Mouse (Mus musculus) urinary bladder, postnatal 36 days (tissue): ENCODE data around the gene Dnajc16.
A peak's percentile ranks its signal among the peaks of the same experiment; 100 is the strongest.

Source experiments
- DNase-seq, 2 experiments: peaks; one replicate each; pipeline ENCODE4 v3.0.0; 2022; ENCODE audit warnings: low spot score in 2 of 2, mixed read lengths in 1 of 2

The Dnajc16 gene

DNA sequence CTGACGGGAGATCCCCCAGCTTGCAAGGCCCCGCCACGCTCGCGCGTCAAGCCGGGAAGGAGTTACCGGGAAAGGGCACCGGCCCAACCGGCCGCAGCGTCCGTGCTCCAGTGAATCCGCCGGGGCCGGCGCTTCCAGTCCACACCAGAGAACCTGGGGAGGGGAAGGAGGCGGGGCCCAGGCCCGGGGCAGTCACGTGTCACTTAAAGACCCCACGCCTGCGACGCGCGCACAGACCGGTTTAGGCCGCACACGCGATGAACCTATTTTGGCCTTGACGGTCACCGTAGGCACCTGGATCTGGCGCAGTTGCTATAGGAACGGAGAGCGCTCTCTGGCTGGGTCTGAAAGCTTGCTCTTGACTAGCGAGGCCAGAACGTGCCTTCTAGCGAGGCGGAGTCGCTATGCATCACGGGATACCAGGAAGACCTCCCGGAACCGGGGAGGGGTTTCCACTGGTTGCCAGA is at the start of gene Dnajc16:
TSS of gene Dnajc16 (minus strand) at position 408 of the 467 bp plus-strand sequence.
- DNase-seq: peak; percentile 94 to 96

DNA sequence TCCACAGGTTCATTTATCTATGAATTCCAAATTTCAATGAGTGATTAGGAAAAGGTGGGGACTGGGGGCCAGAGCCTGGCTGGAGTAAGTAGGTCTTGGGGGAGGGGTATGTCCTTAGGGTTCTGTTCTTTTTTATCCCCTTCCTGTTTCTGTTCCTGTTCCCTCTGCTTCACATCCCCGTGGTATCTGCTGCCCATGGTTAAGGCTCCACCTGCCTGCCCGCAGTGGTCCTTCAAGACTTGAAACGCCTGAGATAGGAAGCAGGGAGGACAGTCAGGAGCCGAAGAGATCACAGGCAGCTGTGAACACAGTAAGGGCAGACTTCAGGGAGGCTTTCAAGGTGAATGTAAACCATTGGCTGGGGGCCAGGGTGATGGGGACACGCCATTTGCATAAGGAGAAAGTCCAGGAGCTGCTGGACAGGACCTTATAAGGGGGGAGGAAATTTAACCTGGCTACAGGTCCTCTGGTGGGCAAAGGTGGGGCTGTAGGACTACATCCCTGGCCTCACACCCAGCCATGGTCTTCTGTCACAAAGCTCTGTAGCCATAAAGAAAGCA is 43.9 kb upstream of the Dnajc16 start:
- no peak for DNase-seq

DNA sequence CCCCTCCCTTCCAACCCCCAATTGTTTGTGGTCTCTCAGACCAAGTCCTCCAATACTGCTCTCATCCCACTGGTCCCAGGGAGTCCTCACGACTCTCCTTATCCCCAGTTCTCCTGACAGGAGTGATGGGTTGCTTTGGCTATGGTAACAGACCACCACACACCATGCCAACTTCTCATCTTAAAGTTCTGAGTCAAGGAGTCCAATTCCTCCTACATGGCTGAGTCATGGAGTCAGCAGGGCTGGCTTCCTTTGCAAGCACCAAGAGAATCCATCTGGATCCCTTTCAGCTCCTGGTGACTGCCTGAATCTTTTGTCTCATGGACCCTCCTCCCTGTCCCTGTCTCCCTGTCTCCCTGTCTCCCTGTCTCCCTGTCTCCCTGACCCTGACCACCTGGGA is 43.2 kb upstream of the Dnajc16 start:
- DNase-seq: no peak

DNA sequence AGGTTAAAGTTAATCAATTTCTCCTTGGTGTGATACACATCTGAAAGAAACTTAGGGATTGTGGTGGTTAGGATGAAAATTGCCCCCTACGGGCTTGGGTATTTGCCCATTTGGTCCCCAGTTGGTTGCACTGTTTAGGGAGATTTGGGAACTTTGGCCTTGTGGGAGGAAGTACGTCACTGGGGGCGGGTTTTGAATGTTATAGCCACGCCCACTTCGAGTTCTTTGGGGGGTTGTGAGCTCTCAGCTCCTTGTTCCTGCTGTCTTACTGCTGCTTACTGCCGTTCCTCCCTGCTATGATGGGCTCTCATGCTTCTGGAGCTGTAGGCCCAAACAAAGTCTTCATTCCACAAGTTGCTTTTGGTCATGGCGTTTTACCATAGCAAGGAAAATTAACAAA is 40.6 kb upstream of the Dnajc16 start:
- DNase-seq: no peak

DNA sequence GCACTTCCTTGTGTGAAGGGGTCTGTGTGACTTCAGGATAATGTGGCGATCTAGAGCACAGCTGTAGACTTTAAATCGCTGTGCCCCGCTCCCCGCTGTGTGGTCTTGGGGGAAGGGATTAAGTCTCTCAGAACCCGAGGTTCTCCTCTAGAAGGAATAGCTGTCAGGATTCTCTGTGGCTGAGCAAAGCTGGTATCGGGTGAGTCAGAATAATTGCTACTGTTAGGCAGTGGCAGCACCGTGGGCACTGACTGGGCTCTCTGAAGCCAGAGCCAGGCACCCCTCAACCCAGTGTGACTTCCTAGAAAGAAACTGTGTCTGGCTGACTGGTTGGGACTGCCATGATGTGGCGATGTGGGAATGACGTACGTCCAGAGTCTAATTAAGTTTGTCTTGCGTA is 39.6 kb upstream of the Dnajc16 start:
- DNase-seq: no peak

DNA sequence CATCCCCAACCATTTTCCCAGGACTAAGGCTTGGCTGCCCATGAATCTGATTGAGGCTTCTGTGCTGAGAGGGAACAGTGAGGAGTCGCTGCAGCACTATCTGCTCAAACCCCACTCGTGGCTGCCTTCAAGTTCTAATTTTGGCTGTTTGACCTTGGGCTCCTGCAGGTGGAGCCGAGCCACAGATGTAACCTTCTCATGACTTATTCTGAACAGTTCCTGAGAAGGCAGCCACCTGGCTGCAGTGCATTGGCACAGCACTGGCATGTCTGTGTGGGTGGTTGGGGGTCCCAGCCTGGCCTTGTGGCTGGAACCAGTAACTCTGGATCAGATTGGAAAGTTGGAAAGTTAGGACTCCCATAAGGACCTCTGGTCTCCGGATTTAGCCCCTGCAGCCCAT is 37.4 kb upstream of the Dnajc16 start:
- no peak for DNase-seq

DNA sequence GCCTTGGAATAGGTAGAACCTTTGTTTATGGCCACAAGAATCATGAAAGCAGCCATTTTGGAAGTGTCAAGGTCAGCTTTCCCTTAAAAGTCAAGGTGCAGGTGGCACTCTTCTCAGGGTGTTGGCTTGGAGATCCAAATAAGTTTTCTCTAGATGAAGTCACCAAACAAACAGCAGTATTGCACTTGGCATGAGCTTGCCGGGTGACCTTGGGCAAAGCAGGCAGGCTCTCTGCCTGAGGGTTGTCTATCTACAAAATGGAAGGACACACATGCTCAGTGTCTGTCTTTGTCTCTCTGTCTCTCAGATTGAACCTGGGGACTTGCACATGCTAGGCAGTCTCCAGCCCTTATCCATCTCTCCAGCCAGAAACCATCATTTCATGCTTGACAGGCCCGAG is 36.7 kb upstream of the Dnajc16 start:
- no peak for DNase-seq

DNA sequence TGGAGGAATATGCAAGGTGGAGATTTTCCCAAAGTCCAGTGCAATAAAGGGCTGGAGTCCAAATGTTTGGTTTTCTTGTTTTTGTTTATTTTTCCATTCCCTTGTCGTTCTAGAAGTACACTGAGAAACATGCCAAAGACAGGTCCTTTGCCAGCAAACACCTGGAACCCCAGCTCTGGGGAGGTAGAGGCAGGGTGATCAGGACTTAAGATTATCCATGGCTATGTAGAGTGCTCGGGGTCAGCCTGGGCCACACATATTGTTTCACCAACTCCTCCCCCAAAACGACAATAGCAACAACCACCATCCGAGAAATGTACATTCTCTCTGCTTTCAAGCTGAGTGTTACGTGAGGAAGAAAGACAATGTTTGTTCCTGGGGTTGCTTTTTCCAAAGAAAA is 35.3 kb upstream of the Dnajc16 start, which contains the start of gene Cela2a:
TSS of gene Cela2a (minus strand) at position 101 of the 400 bp plus-strand sequence.
- DNase-seq: no peak

DNA sequence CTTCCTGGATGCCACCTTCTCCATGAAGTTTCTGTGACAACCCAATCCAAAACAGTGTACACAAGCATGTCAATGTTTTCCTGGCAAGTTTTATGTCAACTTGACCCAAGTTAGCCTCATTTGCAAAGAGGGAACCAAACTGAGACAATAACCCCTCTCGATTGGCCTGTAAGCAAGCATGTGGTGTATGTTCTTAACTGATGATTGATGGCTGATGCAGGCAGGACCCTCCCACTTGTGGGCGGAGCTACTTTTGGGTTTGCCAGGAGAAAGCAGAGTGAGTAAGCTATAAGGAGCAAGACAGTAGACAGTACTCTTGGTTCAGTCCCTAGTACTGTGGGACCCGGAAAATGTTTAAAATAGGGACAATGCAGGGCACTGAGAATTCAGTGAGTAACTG is 32.2 kb upstream of the Dnajc16 start:
- DNase-seq: no peak

DNA sequence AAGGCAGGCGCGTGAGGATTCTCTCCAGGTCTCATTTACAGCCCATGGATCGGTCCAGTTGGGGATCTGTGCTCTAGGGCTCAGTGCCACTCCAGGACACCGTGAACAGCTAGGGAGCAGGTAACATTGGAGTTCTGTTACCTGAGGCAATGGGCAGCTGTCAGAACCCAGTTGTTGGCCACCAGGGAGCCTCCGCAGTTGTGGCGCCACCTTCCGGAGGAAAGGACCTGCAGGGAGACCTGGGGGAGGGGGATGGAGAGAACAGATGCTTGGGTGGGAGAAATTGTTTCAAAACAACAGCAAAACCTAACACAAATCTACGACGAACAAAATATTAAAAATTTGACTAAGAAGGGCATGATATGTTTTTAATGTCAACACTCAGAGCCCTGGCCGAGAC is 31.4 kb upstream of the Dnajc16 start:
- DNase-seq: no peak

DNA sequence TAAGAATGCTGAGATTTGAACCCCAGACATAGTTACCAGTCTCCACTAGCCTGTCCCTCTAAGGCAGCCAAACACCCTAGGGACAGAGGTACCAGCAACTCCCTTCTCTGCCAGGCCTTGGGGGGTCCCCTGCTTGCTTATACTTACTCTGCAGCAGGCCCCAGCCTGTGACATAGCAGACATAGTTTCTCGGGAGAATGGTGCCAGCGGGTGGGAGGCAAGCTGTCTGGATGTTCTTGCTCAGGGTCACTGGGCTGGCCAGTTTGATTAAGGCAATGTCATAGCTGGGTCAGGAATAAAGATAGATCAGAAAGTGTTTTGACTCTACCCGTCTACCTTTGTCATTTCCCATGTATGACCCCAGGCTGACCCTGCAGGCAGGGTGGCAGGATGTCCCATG is 30.4 kb upstream of the Dnajc16 start:
- DNase-seq: no peak

DNA sequence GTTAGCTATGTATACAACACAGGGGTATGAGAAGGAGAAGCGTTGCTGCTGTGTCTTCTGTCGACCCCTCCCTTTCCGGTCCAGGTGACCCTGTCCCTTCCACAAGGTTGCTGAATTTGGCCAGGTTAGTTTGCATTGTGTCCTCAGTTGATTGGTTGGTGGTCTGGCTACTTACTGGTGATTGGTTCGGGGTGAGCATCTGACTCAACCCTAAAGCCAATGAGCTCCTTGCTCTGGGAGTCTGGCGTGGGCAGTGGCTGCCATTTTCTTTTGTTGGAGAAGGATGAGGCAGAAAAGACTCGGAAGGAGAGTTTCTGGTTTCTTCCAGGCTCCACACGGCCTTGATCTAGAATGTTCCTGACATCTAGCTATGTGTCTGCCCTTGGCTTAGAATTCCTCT is 28.6 kb upstream of the Dnajc16 start:
- DNase-seq: no peak

DNA sequence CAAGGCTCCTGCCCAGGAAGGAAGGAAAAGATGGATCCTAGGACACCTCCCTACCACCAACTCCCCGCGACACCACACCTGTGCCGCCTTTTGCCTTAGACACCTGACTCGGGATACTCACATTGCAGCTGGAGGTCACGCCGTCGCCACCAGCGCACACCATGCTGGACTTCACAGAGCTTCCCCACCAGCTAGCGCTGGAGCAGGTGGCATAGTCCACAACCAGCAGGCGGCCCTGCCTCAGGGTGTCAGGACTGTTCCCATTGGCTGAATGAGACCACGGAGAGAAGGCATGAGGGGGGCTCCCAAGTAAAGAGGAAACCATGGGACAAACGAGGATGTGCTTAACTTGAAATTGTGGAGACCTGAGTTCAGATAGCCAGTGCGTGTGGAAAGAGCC is 28.1 kb upstream of the Dnajc16 start:
- DNase-seq: no peak

DNA sequence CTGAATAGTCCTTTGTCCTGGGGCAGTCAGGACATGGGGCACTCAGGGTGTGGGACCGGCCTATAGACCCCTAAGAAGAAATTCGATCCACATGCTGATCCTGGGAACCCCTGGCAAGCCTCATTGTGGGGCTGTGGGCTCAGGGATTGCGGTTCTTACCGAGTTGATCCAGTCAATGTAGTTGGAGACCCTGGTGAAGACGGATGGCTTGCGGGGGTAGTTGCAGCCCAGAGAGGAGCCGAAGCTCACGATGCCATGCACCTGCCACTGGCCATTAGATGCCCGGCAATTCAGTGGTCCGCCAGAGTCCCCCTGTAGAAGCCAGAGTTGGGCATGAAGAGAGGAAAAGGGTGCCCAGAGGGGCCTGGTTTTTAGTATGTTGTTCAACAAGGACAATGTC is 27.0 kb upstream of the Dnajc16 start:
- no peak for DNase-seq

DNA sequence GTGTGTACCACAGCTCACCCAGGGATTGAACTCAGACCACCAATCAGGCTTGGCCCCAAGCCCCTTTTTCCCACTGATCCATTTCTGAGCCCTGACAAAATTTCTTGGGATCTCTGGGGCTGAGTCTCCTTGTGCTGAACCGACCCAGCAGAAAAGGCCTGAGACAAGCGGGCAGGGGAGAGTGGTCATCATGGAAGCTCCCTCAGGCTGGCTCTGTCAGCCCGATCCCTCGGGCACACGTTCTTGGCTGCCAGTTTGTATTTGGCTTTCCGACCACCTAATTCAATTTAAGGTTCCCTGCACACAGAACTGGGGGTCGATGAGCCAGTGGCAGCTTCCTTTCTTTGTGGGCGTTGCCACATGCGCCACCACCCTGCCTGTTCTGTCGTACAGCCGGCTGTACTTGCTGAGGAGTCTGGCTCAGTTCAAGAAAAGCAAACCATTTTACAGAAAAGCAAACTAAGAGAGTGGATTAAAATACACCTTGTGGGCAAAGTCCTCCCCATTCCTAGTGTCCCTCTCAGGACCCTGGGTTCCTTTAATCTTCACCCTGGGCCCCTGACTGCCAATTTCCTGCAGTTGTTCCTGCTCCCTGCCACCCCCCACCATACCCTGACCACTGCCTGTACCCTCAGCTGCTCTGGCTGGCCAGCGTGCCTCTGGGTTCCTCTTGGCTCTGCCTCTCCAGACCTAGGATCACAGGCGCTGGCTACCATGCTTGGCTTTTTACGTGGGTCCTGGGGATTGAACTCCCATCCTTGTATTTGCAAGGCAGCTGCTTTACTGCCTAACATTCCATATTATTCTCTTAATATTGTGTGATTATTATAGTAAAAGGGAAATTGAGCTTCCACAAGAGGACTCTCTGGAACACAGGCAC is 26.3 kb upstream of the Dnajc16 start:
- no peak for DNase-seq

DNA sequence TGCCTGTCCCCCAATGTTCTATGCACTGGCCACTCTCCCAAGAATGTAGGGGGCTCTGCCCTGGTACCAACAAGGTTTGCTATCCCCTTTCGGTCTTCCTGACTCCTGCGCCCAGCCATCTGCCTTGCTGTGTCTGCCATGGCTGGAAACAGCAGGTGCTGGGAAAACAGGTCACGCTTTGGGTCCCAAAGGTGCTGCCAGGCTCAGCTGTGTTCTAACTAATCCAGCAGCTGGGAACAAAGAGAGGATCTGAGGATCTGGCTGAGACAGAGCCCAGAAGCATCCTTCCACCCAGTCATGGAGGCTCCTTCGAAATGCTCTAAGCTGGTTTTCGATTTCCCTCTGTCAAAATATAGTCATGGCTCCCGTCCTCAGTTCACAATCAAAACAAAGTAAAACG is 25.5 kb upstream of the Dnajc16 start:
- DNase-seq: no peak

DNA sequence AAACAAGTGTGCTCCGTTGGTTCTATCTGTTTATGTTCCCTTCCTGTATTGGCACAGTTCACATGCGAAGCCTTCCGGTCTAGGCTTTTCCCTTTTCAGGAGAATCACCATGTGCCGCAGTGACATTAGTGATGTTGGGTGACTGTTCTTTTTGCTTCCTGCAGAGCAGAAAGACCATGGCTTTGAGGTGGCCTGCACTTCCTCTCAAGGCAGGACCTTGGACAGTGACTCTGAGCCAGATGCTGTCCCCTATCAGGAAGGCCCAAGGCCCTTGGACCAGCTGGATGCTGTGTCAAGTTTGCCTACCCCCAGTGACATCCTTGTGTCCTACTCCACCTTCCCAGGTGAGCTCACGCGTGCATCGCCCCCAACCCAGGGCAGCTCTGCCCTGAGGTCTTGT is 20.6 kb upstream of the Dnajc16 start:
- DNase-seq: no peak

DNA sequence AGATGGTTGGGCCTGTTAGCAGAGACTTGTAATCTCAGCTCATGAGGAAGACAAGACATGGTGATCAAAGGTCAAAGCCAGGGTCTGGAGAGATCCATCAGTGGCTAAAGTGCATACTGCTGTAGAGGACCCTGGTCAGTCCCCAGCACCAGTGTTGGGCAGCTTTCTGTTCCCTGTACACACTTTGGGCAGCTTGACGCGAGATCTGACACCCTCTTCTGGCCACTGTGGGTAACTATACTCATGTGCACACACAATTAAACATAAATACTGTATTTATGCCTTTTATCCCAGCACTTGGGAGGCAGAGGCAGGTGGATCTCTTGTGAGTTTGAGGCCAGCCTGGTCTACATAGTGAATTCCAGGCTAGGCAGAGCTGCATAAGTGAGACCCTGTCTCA is 20.2 kb upstream of the Dnajc16 start:
- no peak for DNase-seq

DNA sequence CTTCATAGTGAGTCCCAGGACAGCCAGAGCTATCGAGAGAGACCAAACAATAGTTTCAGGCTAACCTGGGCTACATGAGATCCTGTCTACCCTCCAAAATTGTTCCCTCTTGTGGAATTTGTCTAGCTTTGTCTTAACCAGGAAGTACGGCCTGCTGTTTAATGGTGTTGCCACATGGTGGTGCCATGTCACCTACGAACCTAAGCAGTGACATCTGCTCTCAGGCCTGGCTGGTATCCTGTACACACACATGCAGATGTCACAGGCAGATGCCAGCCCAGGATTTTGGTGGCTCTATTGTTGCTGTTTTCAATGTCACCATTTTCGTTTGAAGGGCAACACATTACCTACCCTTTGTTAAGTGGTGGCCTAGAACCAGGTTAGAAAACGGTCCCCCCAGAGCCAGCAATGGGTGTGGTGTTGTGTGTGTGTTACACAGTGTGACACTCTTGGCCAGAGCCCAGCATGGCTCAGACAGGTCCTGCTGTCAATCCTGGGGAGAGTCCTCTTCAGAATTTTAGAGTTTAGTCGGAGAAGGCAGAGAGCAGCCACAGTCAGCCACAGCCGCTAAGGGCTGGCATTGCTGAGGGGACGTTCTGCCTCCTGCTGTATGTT is 19.2 kb upstream of the Dnajc16 start:
- DNase-seq: no peak

DNA sequence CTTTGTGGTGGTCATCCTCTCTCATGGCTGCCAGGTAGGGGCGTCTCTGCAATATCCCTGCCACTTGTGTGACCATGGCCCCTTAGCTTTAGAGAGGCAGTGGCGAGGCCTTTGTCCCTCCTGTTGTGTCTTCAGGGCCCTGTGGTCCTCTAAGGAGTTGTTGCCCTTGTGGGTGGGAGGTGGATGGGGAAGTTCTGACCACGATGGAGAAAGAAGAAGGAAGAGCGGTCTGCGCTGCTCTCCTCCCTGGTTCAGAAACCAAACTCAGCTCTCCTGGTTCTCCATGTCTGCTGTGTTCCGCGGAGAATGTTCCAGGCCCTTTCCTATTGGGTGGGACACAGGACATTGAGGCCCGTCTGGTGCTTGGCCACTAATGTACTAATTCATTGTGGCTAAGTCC is 15.2 kb upstream of the Dnajc16 start:
- no peak for DNase-seq

DNA sequence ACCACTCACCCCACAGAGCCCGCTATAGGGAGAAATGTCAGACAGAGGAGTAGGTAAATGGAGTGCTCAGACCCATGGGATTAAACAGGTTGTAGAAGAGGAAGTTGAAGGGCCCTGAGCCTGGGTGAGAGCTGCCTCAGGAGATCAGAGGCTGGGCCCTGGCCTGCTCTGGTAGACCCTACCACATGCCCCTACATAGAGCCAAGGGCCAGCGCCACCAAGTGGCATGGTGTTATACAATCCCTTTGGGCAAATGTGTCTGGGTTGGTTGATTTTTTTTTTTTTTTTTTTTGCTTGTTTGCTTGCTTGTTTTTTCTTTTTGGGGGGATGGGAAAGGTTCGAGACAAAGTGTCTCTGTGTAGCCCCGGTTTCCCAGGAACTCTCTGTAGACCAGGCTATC is 13.4 kb upstream of the Dnajc16 start:
- no peak for DNase-seq

DNA sequence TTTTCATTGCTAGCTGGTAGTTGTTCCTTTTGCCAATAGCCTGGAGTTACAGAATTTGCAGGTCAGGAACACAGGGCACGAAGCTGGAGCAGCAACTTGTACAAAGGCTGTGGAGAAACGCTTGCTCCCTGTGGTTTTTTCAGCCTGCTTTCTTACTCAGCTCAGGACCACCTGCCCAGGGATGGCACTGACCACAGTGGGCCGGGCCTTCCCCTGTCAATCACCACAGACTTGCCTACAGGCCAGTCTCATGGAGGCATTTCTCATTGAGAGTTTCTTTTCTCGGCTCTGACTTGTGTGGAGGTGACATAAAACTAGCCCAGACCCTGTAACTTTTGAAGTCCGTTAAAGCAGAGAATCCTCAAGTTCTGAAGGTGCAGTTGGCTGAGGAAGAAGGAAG is 6.8 kb upstream of the Dnajc16 start:
- DNase-seq: no peak

DNA sequence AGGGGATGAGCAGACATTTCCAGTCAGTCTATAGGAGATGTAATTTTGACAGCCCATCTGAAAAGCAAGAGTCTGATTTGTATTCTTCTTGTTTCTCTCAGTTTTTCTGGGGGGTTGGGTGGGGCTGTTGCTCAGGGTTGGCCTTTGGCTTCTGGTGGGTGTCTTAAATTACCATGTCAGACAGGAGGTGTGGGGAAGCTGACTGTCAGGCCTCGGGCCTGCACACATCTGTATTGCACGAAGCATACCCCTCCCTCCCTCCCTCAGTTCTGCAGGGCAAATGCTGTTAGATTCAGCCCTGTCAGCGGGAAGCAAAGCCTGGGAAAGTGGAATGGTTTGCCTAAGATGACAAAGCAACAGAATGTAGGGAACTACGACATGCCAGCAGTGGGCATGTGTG is 6.2 kb upstream of the Dnajc16 start:
- DNase-seq: no peak
